Mouse (Mus musculus) liver, postnatal 0 days (tissue): ENCODE results near the gene Uxs1.

Experiments used
- CTCF ChIP-seq: sonication (generic); IDR thresholded peaks from 2 replicates; pipeline ENCODE4 v1.5.1; 2016; ENCODE audit warnings: antibody characterized with exemption, low read depth
- EP300 ChIP-seq: IDR thresholded peaks from 2 replicates; pipeline ENCODE4 v1.6.1; 2016; ENCODE audit warnings: antibody characterized with exemption, low read depth, mild to moderate bottlenecking

DNA sequence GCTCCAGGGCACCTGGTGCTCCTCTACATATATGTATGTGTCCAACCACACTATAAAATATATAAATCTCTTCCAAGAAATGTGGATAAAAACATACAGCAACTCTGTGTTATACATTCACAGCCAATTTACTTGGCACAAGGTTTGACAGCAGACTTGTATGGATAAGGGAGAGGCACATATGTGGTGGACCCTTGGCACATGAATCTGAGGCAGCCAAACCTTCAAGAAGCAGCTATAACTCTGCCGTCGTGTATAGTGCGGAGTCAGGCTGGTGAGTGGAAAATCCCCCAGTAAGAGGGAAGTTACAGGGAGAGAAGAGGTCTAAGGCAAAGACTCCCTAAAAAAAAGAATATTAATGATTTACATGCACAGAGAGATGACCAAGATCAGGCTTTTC is 54.9 kb downstream of the Uxs1 start:
- TF ChIP-seq CTCF (no peak), EP300 (no peak)
